Mouse (Mus musculus) myocyte (in vitro differentiated cells): Measurements from ENCODE around the gene Gm49340. TPM values are rescaled to one million over a fixed set of nuclear protein-coding genes. Genes with fewer than 3 reads are reported as not detected.
A peak's percentile ranks its signal among the peaks of the same experiment; 100 is the strongest.

Experiments
- H3K27me3 ChIP-seq: one replicate; pipeline ENCODE4 v1.6.1; 2011; ENCODE audit not compliant: control insufficient read depth, insufficient read depth, insufficient read length
- H3K36me3 ChIP-seq: one replicate; pipeline ENCODE4 v1.6.1; 2011; ENCODE audit not compliant: control insufficient read depth, insufficient read depth
- H3K4me2 ChIP-seq: one replicate; pipeline ENCODE4 v1.6.1; 2011; ENCODE audit warnings: low read depth, control low read depth
- H3K4me3 ChIP-seq: one replicate; pipeline ENCODE4 v1.5.1; 2011; ENCODE audit warnings: mild to moderate bottlenecking, control low read depth, moderate library complexity
- H3K79me2 ChIP-seq: one replicate; pipeline ENCODE4 v1.6.1; 2011; ENCODE audit not compliant: control insufficient read depth, insufficient read depth
- H3ac ChIP-seq: one replicate; pipeline ENCODE4 v1.6.1; 2011; ENCODE audit not compliant: control insufficient read depth, insufficient read length
- CEBPB ChIP-seq: IDR thresholded peaks from 2 replicates; pipeline ENCODE4 v1.6.1; 2011; ENCODE audit warnings: mild to moderate bottlenecking, moderate library complexity; ENCODE audit not compliant: poor library complexity, insufficient read depth, severe bottlenecking
- E2F4 ChIP-seq: IDR thresholded peaks from one replicate; pipeline ENCODE4 v1.6.1; 2011; ENCODE audit warnings: mild to moderate bottlenecking, control low read depth, moderate library complexity; ENCODE audit not compliant: insufficient read depth
- MAX ChIP-seq: IDR thresholded peaks from one replicate; pipeline ENCODE4 v1.6.1; 2011; ENCODE audit warnings: low read depth, mild to moderate bottlenecking, control low read depth
- MYOD1 ChIP-seq, 3 experiments: IDR thresholded peaks; one replicate each; pipeline ENCODE4 v1.6.1; 2011; ENCODE audit warnings: control low read depth in 2 of 3, low read depth in 2 of 3, mild to moderate bottlenecking in 2 of 3, moderate library complexity in 1 of 3; ENCODE audit not compliant: insufficient read length in 2 of 3, control insufficient read depth in 1 of 3
- MYOG ChIP-seq, 3 experiments: IDR thresholded peaks; one replicate each; pipeline ENCODE4 v1.6.1; 2011; ENCODE audit warnings: control low read depth in 2 of 3, low read depth in 2 of 3, mild to moderate bottlenecking in 2 of 3; ENCODE audit not compliant: insufficient read length in 2 of 3, control insufficient read depth in 1 of 3, insufficient read depth in 1 of 3
- POLR2A ChIP-seq: IDR thresholded peaks from one replicate; pipeline ENCODE4 v1.6.1; 2011; ENCODE audit warnings: low read depth, mild to moderate bottlenecking, control low read depth, moderate library complexity; ENCODE audit not compliant: insufficient read length
- POLR2AphosphoS2 ChIP-seq: IDR thresholded peaks from one replicate; pipeline ENCODE4 v1.6.1; 2011; ENCODE audit warnings: low read depth, control low read depth; ENCODE audit not compliant: insufficient read length
- REST ChIP-seq: IDR thresholded peaks from one replicate; pipeline ENCODE4 v1.6.1; 2011; ENCODE audit warnings: mild to moderate bottlenecking, control low read depth, moderate library complexity; ENCODE audit not compliant: insufficient read depth, insufficient read length
- SRF ChIP-seq: IDR thresholded peaks from one replicate; pipeline ENCODE4 v1.6.1; 2011; ENCODE audit warnings: low read depth; ENCODE audit not compliant: control insufficient read depth, insufficient read length
- TCF12 ChIP-seq: IDR thresholded peaks from one replicate; pipeline ENCODE4 v1.6.1; 2011; ENCODE audit warnings: mild to moderate bottlenecking, control low read depth; ENCODE audit not compliant: poor library complexity, insufficient read depth, severe bottlenecking
- TCF3 ChIP-seq: IDR thresholded peaks from one replicate; pipeline ENCODE4 v1.6.1; 2011; ENCODE audit warnings: low read depth, control low read depth; ENCODE audit not compliant: insufficient read length
- USF1 ChIP-seq: IDR thresholded peaks from one replicate; pipeline ENCODE4 v1.6.1; 2011; ENCODE audit warnings: low read depth, mild to moderate bottlenecking, control low read depth, moderate library complexity
- polyA plus RNA-seq: library from polyadenylated mRNA; unstranded; fragments of >200 nt; fragmentation: generic; extraction: Trizol; gene quantifications from one replicate; pipeline ENCODE4 v1.2.1, GENCODE M21; 2012; ENCODE audit warnings: missing spikeins

Gene Gm49340
- not detected for polyA plus RNA-seq

GRCm38 (mm10) chr11:73329442-73329841 is at the start of gene Gm49340, which contains the start of the genes Aspa and Spata22:
Gene Gm49340 (plus strand): TSS chr11:73329741.
Gene Aspa (minus strand): TSS chr11:73329596.
Gene Spata22 (plus strand): TSS chr11:73329741.
- H3K36me3 ChIP-seq = no peaks in the 10 kb centered on the region
- H3ac ChIP-seq = no peak within 1 kb of the TSS
- H3K4me2 ChIP-seq = no peak within 1 kb of the TSS
- H3K79me2 ChIP-seq = no peaks in the 10 kb centered on the region
- no peak for TF ChIP-seq CEBPB
- no peak for TF ChIP-seq TCF3
- no peak for TF ChIP-seq SRF
- TF ChIP-seq REST = no peak
- no peak for TF ChIP-seq POLR2A
- no peak for TF ChIP-seq TCF12
- TF ChIP-seq POLR2AphosphoS2 = no peak
- no peak within 1 kb of the TSS for H3K4me3 ChIP-seq
- H3K27me3 ChIP-seq = no peaks in the 10 kb centered on the region

- Histone ChIP-seq H3K36me3 (no peaks in the 10 kb centered on the region), H3ac (no peak overlapping the region), H3K4me3 (no peak overlapping the region), H3K79me2 (no peaks in the 10 kb centered on the region), H3K4me2 (no peak overlapping the region), H3K27me3 (no peaks in the 10 kb centered on the region)
- TF ChIP-seq USF1 (no peak), SRF (no peak), E2F4 (no peak), TCF12 (no peak), TCF3 (no peak), MAX (no peak), REST (no peak), MYOG (IDR thresholded peaks at IDR 0.05; ENCODE audit: control insufficient read depth in 1 of 3, insufficient read depth in 1 of 3, insufficient read length in 2 of 3, low read depth in 2 of 3) (no peak), POLR2A (no peak), CEBPB (no peak), MYOD1 (IDR thresholded peaks at IDR 0.05; ENCODE audit: control insufficient read depth in 1 of 3, insufficient read length in 2 of 3, low read depth in 2 of 3) (no peak), POLR2AphosphoS2 (no peak)
Observed at GRCm38 (mm10) chr11:73280710-73281109, 48.8 kb upstream of the Gm49340 start.

GRCm38 (mm10) chr11:73281528-73282027 is 48.0 kb upstream of the Gm49340 start:
- H3K27me3 ChIP-seq = no peaks in the 10 kb centered on the region
- H3K36me3 ChIP-seq = no peaks in the 10 kb centered on the region
- H3K4me2 ChIP-seq = no peak overlapping the region
- H3K4me3 ChIP-seq = no peak overlapping the region
- no peak overlapping the region for H3ac ChIP-seq
- TF ChIP-seq TCF12 (no peak), E2F4 (no peak), REST (no peak), MAX (no peak), TCF3 (no peak), MYOD1 (IDR thresholded peaks at IDR 0.05; ENCODE audit: control insufficient read depth in 1 of 3, insufficient read length in 2 of 3, low read depth in 2 of 3) (no peak), USF1 (no peak)
- no peaks in the 10 kb centered on the region for H3K79me2 ChIP-seq

DNA sequence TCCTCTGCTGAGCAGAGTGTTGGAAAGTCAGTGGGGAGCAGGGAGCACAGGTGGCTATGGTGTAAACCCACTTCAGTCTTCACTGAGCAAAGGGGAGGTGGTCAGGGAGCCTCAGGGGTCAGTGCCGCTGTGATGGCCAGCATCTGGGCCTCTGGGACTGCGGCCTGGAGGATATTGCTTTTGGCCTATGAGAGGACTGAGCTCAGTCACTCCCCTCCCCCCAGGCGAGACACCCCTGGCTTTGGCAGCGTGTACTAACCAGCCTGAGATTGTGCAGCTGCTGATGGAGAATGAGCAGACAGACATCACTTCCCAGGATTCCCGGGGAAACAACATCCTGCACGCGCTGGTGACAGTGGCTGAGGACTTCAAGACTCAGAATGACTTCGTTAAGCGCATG is 46.2 kb upstream of the Gm49340 start:
- Histone ChIP-seq H3K4me2 (no peak overlapping the region), H3ac (no peak overlapping the region), H3K4me3 (no peak overlapping the region), H3K36me3 (no peaks in the 10 kb centered on the region), H3K79me2 (no peaks in the 10 kb centered on the region), H3K27me3 (no peaks in the 10 kb centered on the region)
- TF ChIP-seq MYOG (IDR thresholded peaks at IDR 0.05; ENCODE audit: control insufficient read depth in 1 of 3, insufficient read depth in 1 of 3, insufficient read length in 2 of 3, low read depth in 2 of 3) (no peak), POLR2AphosphoS2 (no peak), TCF3 (no peak), REST (no peak), POLR2A (no peak), MYOD1 (IDR thresholded peaks at IDR 0.05; ENCODE audit: control insufficient read depth in 1 of 3, insufficient read length in 2 of 3, low read depth in 2 of 3) (no peak), E2F4 (no peak), SRF (no peak), CEBPB (no peak), TCF12 (no peak), MAX (no peak), USF1 (no peak)

DNA sequence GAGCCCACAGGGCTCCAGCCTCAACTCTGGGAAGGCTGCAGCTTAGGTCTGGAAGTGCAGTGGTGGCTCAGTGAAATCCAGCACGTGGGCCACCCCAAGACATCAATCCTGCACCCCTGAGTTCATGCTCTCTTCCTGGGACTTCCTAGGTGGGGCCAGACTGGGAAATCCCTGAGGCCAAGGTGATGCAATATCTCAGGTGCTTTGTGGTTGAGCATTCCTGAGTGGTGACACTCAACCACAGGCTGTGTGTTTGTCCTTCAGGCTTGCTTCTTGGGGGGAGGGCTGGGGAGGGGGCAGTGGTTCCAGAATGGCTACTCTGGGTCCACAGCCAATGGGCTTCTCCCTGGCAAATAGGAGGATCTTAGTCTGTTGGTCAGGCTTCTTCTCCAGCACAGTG is 45.6 kb upstream of the Gm49340 start:
- H3ac ChIP-seq = no peak overlapping the region
- H3K4me3 ChIP-seq = no peak overlapping the region
- no peaks in the 10 kb centered on the region for H3K27me3 ChIP-seq
- 0 out of 2 replicates have a peak, but pooled peaks have one; percentile 37 for TF ChIP-seq CEBPB
- TF ChIP-seq E2F4 = no peak
- TF ChIP-seq TCF12 = no peak
- TF ChIP-seq MYOG (IDR thresholded peaks at IDR 0.05; ENCODE audit: control insufficient read depth in 1 of 3, insufficient read depth in 1 of 3, insufficient read length in 2 of 3, low read depth in 2 of 3) = no peak
- TF ChIP-seq USF1 = no peak
- no peak for TF ChIP-seq MAX
- TF ChIP-seq SRF = no peak
- no peak for TF ChIP-seq TCF3
- H3K4me2 ChIP-seq = peak overlapping the region; percentile 30
- no peaks in the 10 kb centered on the region for H3K79me2 ChIP-seq
- H3K36me3 ChIP-seq = no peaks in the 10 kb centered on the region
